Mouse (Mus musculus) thymus, adult 2 months (tissue): ENCODE measurements around the gene Umps.

ENCODE experiments used
- CTCF ChIP-seq: fragments of 200-500 bp; IDR thresholded peaks from 2 replicates; pipeline ENCODE4 v1.5.1; 2012; ENCODE audit warnings: mild to moderate bottlenecking, control low read depth, low read length, moderate library complexity, borderline replicate concordance; ENCODE audit not compliant: control insufficient read depth, poor library complexity, insufficient read depth; ENCODE audit errors: extremely low read depth
- POLR2A ChIP-seq: fragments of 200-500 bp; IDR thresholded peaks from 2 replicates; pipeline ENCODE4 v1.6.1; 2012; ENCODE audit warnings: mild to moderate bottlenecking, low read length, control low read depth, moderate library complexity; ENCODE audit not compliant: control insufficient read depth, poor library complexity, insufficient read depth; ENCODE audit errors: extremely low read depth

DNA sequence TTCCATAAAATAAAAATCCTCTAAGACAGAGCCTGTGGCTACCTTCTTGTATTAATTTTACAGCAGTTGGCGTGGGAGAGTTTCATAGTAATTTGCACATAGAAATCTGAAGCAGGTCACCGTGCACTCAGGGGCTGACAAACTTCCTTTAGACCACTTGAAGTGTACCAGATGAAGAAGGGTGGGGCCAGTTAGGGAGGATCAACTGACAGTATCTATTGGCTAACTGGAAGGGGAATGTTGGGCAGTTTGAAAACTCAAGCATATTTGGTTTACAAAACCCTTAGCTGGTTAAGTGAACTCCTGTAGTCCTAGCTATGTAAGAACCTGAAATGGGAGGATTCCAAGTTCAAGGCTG is 424 bp upstream of the Umps start:
- no peak for TF ChIP-seq CTCF
- TF ChIP-seq POLR2A: no peak
